Mouse (Mus musculus): ENCODE measurements at regions not wholly inside any gene's neighbourhood (a gene's known extent, or its start where the extent isn't known, plus 50 kb on each side); places are given as distances from the start of the nearest gene placed in this dataset.

- no peak for DNase-seq (ENCODE audit: low read depth, low spot score)
Measured at GRCm38 (mm10) chr8:8562268-8562667, 98.8 kb downstream of the Efnb2 start.

- DNase-seq (ENCODE audit: low read depth, low spot score), result no peak
Measured at GRCm38 (mm10) chr8:8558050-8558449, 103.0 kb downstream of the Efnb2 start.

- no peak for DNase-seq (ENCODE audit: low read depth, low spot score)
Measured at GRCm38 (mm10) chr8:8556152-8556551, 104.9 kb downstream of the Efnb2 start.

- no peak for DNase-seq (ENCODE audit: low read depth, low spot score)
Measured at GRCm38 (mm10) chr8:8554691-8555090, 106.4 kb downstream of the Efnb2 start.

- no peak for DNase-seq (ENCODE audit: low read depth, low spot score)
Measured at GRCm38 (mm10) chr8:8552779-8553178, 108.3 kb downstream of the Efnb2 start.

- no peak for DNase-seq (ENCODE audit: low read depth, low spot score)
Measured at GRCm38 (mm10) chr8:8536626-8537025, 124.4 kb downstream of the Efnb2 start.

- no peak for DNase-seq (ENCODE audit: low read depth, low spot score)
Measured at GRCm38 (mm10) chr8:8534787-8535186, 126.3 kb downstream of the Efnb2 start.

- DNase-seq (ENCODE audit: low read depth, low spot score), result no peak
Measured at GRCm38 (mm10) chr8:8532907-8533306, 128.1 kb downstream of the Efnb2 start.

GRCm38 (mm10) chr8:8530540-8530939, 130.5 kb downstream of the Efnb2 start:
- DNase-seq (ENCODE audit: low read depth, low spot score), result no peak

GRCm38 (mm10) chr8:8521532-8521931, 139.5 kb downstream of the Efnb2 start:
- no peak for DNase-seq (ENCODE audit: low read depth, low spot score)

GRCm38 (mm10) chr8:8519772-8520191, 141.3 kb downstream of the Efnb2 start:
- no peak for DNase-seq (ENCODE audit: low read depth, low spot score)

- no peak for DNase-seq (ENCODE audit: low read depth, low spot score)
Measured at GRCm38 (mm10) chr8:8517599-8517998, 143.4 kb downstream of the Efnb2 start.

- no peak for DNase-seq (ENCODE audit: low read depth, low spot score)
Measured at GRCm38 (mm10) chr8:8516272-8516671, 144.8 kb downstream of the Efnb2 start.

- no peak for DNase-seq (ENCODE audit: low read depth, low spot score)
Measured at GRCm38 (mm10) chr8:8499921-8500320, 161.1 kb downstream of the Efnb2 start.

GRCm38 (mm10) chr8:8498753-8499152, 162.3 kb downstream of the Efnb2 start:
- no peak for DNase-seq (ENCODE audit: low read depth, low spot score)

GRCm38 (mm10) chr8:8495472-8495871, 165.6 kb downstream of the Efnb2 start:
- no peak for DNase-seq (ENCODE audit: low read depth, low spot score)

GRCm38 (mm10) chr8:8494281-8494680, 166.8 kb downstream of the Efnb2 start:
- no peak for DNase-seq (ENCODE audit: low read depth, low spot score)

- no peak for DNase-seq (ENCODE audit: low read depth, low spot score)
Measured at GRCm38 (mm10) chr8:8491908-8492307, 169.1 kb downstream of the Efnb2 start.

- no peak for DNase-seq (ENCODE audit: low read depth, low spot score)
Measured at GRCm38 (mm10) chr8:8489784-8490183, 171.3 kb downstream of the Efnb2 start.

GRCm38 (mm10) chr8:8488695-8489571, 172.1 kb downstream of the Efnb2 start:
- no peak for DNase-seq (ENCODE audit: low read depth, low spot score)

- no peak for DNase-seq (ENCODE audit: low read depth, low spot score)
Measured at GRCm38 (mm10) chr8:8488191-8488694, 172.8 kb downstream of the Efnb2 start.

- no peak for DNase-seq (ENCODE audit: low read depth, low spot score)
Measured at GRCm38 (mm10) chr8:8487706-8488105, 173.3 kb downstream of the Efnb2 start.

- DNase-seq (ENCODE audit: low read depth, low spot score), result no peak
Measured at GRCm38 (mm10) chr8:8486866-8487265, 174.2 kb downstream of the Efnb2 start.
